Mouse (Mus musculus) fat pad, adult 2 months (tissue): ENCODE data around the gene Krtap16-1.

ENCODE experiments used
- DNase-seq: peaks from one replicate; pipeline ENCODE4 v3.0.0-alpha.2; 2011; ENCODE audit warnings: low read depth, low spot score; ENCODE audit errors: extremely low read depth

The Krtap16-1 gene

GRCm38 (mm10) chr11:99986180-99986647 is at the start of gene Krtap16-1:
Krtap16-1 (minus strand) TSS chr11:99986597.
- DNase-seq = no peak

GRCm38 (mm10) chr11:100029768-100030167 is 43.4 kb upstream of the Krtap16-1 start, which contains the start of gene Krt33b:
Krt33b (minus strand) TSS chr11:100029868.
- no peak for DNase-seq

DNA sequence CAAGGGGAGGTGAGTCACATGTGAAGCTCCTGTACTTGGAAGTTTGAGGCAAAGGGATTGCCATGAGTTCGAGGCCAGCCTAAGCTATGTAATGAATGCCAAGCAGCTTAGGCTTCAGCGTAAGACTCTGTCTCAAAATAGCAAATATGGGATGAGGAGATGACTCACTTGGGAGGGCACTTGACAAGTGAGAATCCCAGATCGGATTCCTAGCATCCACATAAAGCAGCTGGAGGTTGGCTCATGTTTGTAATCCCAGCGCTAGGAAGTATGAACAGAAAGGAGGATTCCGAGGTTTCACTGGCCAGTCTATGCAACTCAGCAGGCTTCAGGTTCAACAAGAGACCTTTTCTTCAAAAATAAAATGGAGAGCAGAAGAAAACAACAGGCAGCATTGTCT is 35.0 kb upstream of the Krtap16-1 start:
- DNase-seq = no peak

GRCm38 (mm10) chr11:100019466-100019865 is 33.1 kb upstream of the Krtap16-1 start:
- DNase-seq = no peak

GRCm38 (mm10) chr11:100016112-100016511 is 29.7 kb upstream of the Krtap16-1 start, which contains the start of gene Krt33a:
Krt33a (minus strand) TSS chr11:100016212.
- DNase-seq = no peak

DNA sequence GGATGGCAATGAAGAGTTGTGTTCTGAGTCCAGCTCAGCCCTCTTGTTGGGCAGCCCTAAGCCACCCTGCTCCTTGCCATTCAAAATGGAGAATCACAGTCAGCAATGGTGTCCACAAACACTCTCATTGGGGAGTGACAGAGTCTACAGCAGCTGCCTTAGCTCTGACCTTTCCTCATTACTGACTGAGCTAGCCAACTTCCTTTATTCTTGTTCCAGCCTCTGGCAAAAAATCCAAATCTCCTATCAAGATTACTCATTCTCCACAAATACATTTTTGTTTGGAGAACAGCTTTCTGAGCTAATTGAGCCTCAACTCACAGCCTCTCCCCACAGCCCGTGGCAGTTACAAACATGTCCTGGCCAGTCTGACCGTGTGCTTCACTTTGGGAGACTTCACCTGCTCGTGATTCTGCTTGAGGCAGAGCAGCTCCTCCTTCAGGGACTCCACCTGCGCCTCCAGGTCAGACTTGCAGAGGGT is 27.3 kb upstream of the Krtap16-1 start:
- no peak for DNase-seq

DNA sequence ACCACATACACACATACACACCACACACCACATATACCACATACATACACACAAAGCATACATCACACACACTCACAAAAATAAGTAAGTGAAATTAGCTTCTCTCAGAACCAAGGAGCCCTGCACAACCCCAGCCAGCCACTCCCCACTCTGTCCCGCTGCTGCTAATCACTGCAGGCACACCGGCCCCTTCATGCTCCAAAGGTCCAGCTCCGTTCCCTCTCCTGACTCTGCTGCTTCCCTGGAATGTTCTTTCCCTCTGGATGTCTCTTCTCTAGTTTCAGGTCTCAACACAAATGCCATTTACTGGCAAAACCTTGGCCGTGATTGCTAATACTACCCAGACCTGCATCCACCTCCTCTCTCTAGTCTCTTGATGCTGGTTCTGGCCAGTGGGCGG is 24.3 kb upstream of the Krtap16-1 start:
- no peak for DNase-seq

GRCm38 (mm10) chr11:100008336-100008735 is 21.9 kb upstream of the Krtap16-1 start:
- no peak for DNase-seq

DNA sequence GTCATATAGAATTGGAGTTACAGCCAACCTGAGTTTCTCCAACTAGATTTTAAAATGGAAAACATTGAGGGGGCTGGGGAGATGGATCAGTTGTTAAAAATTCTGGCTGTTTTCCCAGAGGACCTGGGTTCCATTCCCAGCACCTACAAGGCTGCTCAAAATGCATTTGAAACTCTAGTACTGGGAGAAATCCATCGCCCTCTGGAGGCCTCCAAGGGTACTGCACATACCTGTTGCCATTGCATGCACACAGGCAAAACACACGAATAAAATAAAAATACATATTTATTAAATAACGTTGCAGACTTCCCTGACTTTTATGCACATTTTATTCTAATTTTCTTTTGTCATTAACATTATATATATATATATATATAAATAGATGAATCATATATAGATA is 20.2 kb upstream of the Krtap16-1 start:
- no peak for DNase-seq

GRCm38 (mm10) chr11:100005905-100006304 is 19.5 kb upstream of the Krtap16-1 start:
- DNase-seq = peak; percentile 37

GRCm38 (mm10) chr11:100004846-100005245 is 18.4 kb upstream of the Krtap16-1 start:
- no peak for DNase-seq

DNA sequence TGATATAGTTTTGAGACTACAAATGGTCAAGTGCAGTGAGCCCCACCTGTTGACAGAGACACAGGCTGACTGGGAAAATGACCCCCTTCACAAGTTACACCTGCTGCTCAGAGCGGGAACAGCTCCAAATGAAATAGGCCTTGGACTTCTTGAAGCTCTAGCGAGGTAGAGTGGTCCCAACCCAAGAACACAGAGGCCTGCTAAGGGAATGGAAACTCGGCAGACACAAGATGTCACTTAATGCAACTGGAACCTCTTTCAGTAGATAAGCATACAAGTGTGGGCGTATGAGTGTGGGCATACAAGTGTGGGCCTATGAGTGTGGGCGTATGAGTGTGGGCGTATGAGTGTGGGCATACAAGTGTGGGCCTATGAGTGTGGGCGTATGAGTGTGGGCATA is 12.7 kb upstream of the Krtap16-1 start:
- DNase-seq = no peak

GRCm38 (mm10) chr11:99994384-99994661 is 7.9 kb upstream of the Krtap16-1 start:
- DNase-seq = no peak

- no peak for DNase-seq
Measured at GRCm38 (mm10) chr11:99993620-99994383, 7.4 kb upstream of the Krtap16-1 start, which contains the start of gene Krtap17-1. Krtap17-1 (minus strand) TSS chr11:99993994.

DNA sequence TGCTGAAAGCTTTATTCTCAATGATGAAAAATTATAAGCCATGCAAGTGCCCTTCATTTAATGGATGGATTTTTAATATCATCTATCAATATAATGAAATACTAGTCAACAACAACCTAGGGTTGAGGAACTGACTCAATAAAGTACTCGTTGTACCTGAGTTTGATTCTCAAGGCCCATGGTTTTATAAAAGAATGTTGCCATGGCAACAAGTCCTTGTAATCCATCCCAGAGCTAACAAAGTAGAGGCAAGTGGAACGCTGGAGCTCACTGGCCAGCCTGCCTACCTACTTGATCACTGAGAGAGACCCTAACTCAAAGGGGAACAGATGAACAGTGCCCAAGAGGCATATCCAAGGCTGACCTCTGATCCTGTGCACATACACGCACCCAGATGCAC is 4.2 kb upstream of the Krtap16-1 start:
- no peak for DNase-seq

GRCm38 (mm10) chr11:99989881-99990405 is 3.5 kb upstream of the Krtap16-1 start:
- DNase-seq = no peak

- no peak for DNase-seq
Measured at GRCm38 (mm10) chr11:99988530-99988929, 2.1 kb upstream of the Krtap16-1 start.

- DNase-seq = no peak
Measured at GRCm38 (mm10) chr11:99985291-99986092, 905 bp downstream of the Krtap16-1 start.

DNA sequence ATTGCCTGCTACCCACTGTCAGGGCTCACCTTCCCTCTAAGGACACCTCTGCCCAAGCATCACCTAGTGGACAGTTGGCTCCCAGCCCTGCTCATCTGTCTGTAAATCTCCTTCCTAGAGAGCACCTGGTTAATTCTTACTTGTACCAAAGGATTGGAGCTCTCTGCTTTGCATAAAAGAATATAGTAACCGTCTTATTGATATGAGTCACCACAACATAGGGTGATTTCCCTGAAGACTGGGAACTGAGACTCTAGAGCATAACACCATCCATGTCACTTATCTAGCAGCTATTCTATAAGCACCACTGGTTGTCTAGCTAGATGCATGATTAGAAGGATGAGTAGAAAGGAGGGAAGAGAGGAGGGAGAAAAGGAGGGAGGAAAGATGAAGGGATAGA is 3.0 kb downstream of the Krtap16-1 start:
- no peak for DNase-seq

DNA sequence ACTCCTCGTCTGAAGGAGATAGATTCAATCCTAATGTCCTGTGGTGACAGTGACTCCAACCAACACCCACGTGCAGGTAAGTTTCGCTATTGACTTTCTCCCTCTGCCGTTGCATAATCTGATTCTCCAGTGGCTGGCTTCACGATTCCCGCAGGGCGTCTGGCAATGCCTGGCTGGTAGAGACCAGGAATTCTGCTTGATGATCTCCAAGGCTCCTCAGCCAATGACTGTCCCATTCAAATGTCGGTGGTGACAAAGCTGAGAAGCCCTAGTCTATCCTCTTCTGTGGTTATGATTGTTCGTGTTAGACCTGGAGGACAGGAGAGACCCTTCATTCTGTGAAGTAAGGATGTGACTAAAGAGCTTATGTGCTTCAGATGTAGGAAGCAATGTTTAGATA is 3.7 kb downstream of the Krtap16-1 start:
- DNase-seq = peak; percentile 21

GRCm38 (mm10) chr11:99978953-99979352 is 7.4 kb downstream of the Krtap16-1 start, which contains the start of gene Krtap29-1:
Krtap29-1 (minus strand) TSS chr11:99979053.
- no peak for DNase-seq

GRCm38 (mm10) chr11:99965961-99966360 is 20.4 kb downstream of the Krtap16-1 start:
- DNase-seq = no peak
